Mouse (Mus musculus) neural tube, embryonic 14.5 days (tissue): ENCODE data around the gene Yipf1. TPM values are rescaled to one million over a fixed set of nuclear protein-coding genes. Genes with fewer than 3 reads are reported as not detected.

ENCODE experiments used
- ATAC-seq: fragments of 200-750 bp; cut with Nextera tagmentation; 2 replicates; pipeline ENCODE4 v1.8.0; 2017; ENCODE audit warnings: low read depth, mild to moderate bottlenecking, moderate TSS enrichment, moderate library complexity
- H3K27ac ChIP-seq: fragments of 300-500 bp; sonication (generic); 2 replicates; pipeline ENCODE4 v1.5.1; 2014; ENCODE audit warnings: low read depth, mild to moderate bottlenecking, control low read depth, low read length, moderate library complexity, mixed read lengths
- H3K27me3 ChIP-seq: fragments of 300-500 bp; sonication (generic); 2 replicates; pipeline ENCODE4 v1.6.1; 2014; ENCODE audit warnings: low read length; ENCODE audit not compliant: control insufficient read depth, insufficient read depth
- H3K36me3 ChIP-seq: fragments of 300-500 bp; sonication (generic); 2 replicates; pipeline ENCODE4 v1.6.1; 2014; ENCODE audit warnings: low read length, mixed read lengths; ENCODE audit not compliant: control insufficient read depth, insufficient read depth
- H3K4me1 ChIP-seq: fragments of 300-500 bp; sonication (generic); 2 replicates; pipeline ENCODE4 v1.6.1; 2014; ENCODE audit warnings: low read length; ENCODE audit not compliant: control insufficient read depth, insufficient read depth
- H3K4me2 ChIP-seq: fragments of 300-500 bp; sonication (generic); 2 replicates; pipeline ENCODE4 v1.6.1; 2014; ENCODE audit warnings: mild to moderate bottlenecking, low read depth, low read length, control low read depth
- H3K4me3 ChIP-seq: fragments of 300-500 bp; sonication (generic); 2 replicates; pipeline ENCODE4 v1.5.1; 2014; ENCODE audit warnings: low read depth, low read length, control low read depth, mixed read lengths
- H3K9ac ChIP-seq: fragments of 300-500 bp; sonication (generic); replicated peaks from 2 replicates; pipeline ENCODE4 v1.6.1; 2014; ENCODE audit warnings: low read depth, mild to moderate bottlenecking, control low read depth, low read length, mixed read lengths
- H3K9me3 ChIP-seq: fragments of 300-500 bp; sonication (generic); 2 replicates; pipeline ENCODE4 v1.6.1; 2016; ENCODE audit warnings: low read length; ENCODE audit not compliant: control insufficient read depth
- WGBS: fragments of 180-500 bp; shearing (Covaris S2); extraction: QIAGEN DNeasy Blood & Tissue Kit; methylation state at CpG from one replicate; pipeline ENCODE4 v1.1.7; 2014; 5-methylcytosine and 5-hydroxymethylcytosine counted together
- polyA plus RNA-seq: library from polyadenylated mRNA; unstranded; fragments of >200 nt; fragmentation: Nextera tagmentation; extraction: Ambion mirVana; gene quantifications from 2 replicates; pipeline ENCODE4 v1.2.1, GENCODE M21; 2014

Yipf1 gene
- polyA plus RNA-seq, 1 experiment from 2014 or later = 70.5 TPM

- Histone ChIP-seq H3K36me3 (no peaks in the 10 kb centered on the region), H3K9me3 (no peaks in the 10 kb centered on the region), H3K9ac (no peak overlapping the region), H3K4me1 (no peaks in the 10 kb centered on the region), H3K4me2 (no peak overlapping the region), H3K4me3 (no peak overlapping the region), H3K27me3 (no peaks in the 10 kb centered on the region), H3K27ac (no peak overlapping the region)
- WGBS = 85% methylated on average over 7 of the region's 7 CpGs
- no peak for ATAC-seq
These were observed 22.4 kb upstream of the Yipf1 start for GRCm38 (mm10) chr4:107291611-107292272.

- WGBS = 38% methylated on average over 4 of the region's 4 CpGs
These were observed 21.9 kb upstream of the Yipf1 start for GRCm38 (mm10) chr4:107292273-107292662.

GRCm38 (mm10) chr4:107298071-107298606, 16.0 kb upstream of the Yipf1 start:
- no peak overlapping the region for H3K9ac ChIP-seq
- H3K36me3 ChIP-seq = no peaks in the 10 kb centered on the region
- no peak for ATAC-seq
- no peak overlapping the region for H3K27ac ChIP-seq
- no peaks in the 10 kb centered on the region for H3K9me3 ChIP-seq
- 86% methylated on average over 8 of the region's 8 CpGs for WGBS
- no peak overlapping the region for H3K4me3 ChIP-seq
- H3K4me1 ChIP-seq = no peaks in the 10 kb centered on the region
- no peak overlapping the region for H3K4me2 ChIP-seq
- no peaks in the 10 kb centered on the region for H3K27me3 ChIP-seq

More at GRCm38 (mm10) chr4:107292273-107292662, 21.9 kb upstream of the Yipf1 start:
- no peak for ATAC-seq
- Histone ChIP-seq H3K4me1 (no peaks in the 10 kb centered on the region), H3K9ac (no peak overlapping the region), H3K27ac (no peak overlapping the region), H3K27me3 (no peaks in the 10 kb centered on the region), H3K9me3 (no peaks in the 10 kb centered on the region), H3K4me2 (no peak overlapping the region), H3K36me3 (no peaks in the 10 kb centered on the region), H3K4me3 (no peak overlapping the region)

GRCm38 (mm10) chr4:107299779-107300340, 14.3 kb upstream of the Yipf1 start:
- Histone ChIP-seq H3K4me1 (no peaks in the 10 kb centered on the region), H3K36me3 (no peaks in the 10 kb centered on the region), H3K4me3 (no peak overlapping the region), H3K9me3 (no peaks in the 10 kb centered on the region), H3K9ac (no peak overlapping the region), H3K27ac (no peak overlapping the region), H3K4me2 (no peak overlapping the region), H3K27me3 (no peaks in the 10 kb centered on the region)
- no peak for ATAC-seq
- WGBS = 84% methylated on average over 7 of the region's 7 CpGs

GRCm38 (mm10) chr4:107300371-107300770, 13.8 kb upstream of the Yipf1 start:
- H3K9me3 ChIP-seq = no peaks in the 10 kb centered on the region
- ATAC-seq = no peak

GRCm38 (mm10) chr4:107300902-107301555, 13.1 kb upstream of the Yipf1 start:
- no peaks in the 10 kb centered on the region for H3K27me3 ChIP-seq
- no peak overlapping the region for H3K4me3 ChIP-seq
- no peaks in the 10 kb centered on the region for H3K4me1 ChIP-seq
- H3K9ac ChIP-seq = no peak overlapping the region
- H3K9me3 ChIP-seq = no peaks in the 10 kb centered on the region
- H3K4me2 ChIP-seq = no peak overlapping the region
- 100% methylated on average over 1 of the region's 1 CpGs for WGBS
- no peaks in the 10 kb centered on the region for H3K36me3 ChIP-seq
- no peak for ATAC-seq
- H3K27ac ChIP-seq = no peak overlapping the region

More at GRCm38 (mm10) chr4:107300371-107300770, 13.8 kb upstream of the Yipf1 start:
- Histone ChIP-seq H3K9ac (no peak overlapping the region), H3K4me2 (no peak overlapping the region), H3K4me3 (no peak overlapping the region), H3K36me3 (no peaks in the 10 kb centered on the region), H3K4me1 (no peaks in the 10 kb centered on the region), H3K27ac (no peak overlapping the region), H3K27me3 (no peaks in the 10 kb centered on the region)
- 81% methylated on average over 4 of the region's 4 CpGs for WGBS

- Histone ChIP-seq H3K27ac (no peak overlapping the region), H3K4me3 (no peak overlapping the region), H3K4me2 (no peak overlapping the region), H3K27me3 (no peaks in the 10 kb centered on the region), H3K36me3 (no peaks in the 10 kb centered on the region), H3K4me1 (no peaks in the 10 kb centered on the region), H3K9me3 (no peaks in the 10 kb centered on the region), H3K9ac (no peak overlapping the region)
- WGBS = 91% methylated on average over 9 of the region's 9 CpGs
- ATAC-seq = no peak
These were observed 11.9 kb upstream of the Yipf1 start for GRCm38 (mm10) chr4:107302221-107302620.

GRCm38 (mm10) chr4:107302832-107303231, 11.3 kb upstream of the Yipf1 start:
- ATAC-seq = no peak
- 87% methylated on average over 4 of the region's 4 CpGs for WGBS

GRCm38 (mm10) chr4:107303531-107303930, 10.6 kb upstream of the Yipf1 start:
- Histone ChIP-seq H3K27ac (no peak overlapping the region), H3K27me3 (no peaks in the 10 kb centered on the region), H3K4me2 (no peak overlapping the region), H3K9ac (no peak overlapping the region), H3K4me1 (no peaks in the 10 kb centered on the region), H3K9me3 (no peaks in the 10 kb centered on the region), H3K36me3 (no peaks in the 10 kb centered on the region), H3K4me3 (no peak overlapping the region)
- 71% methylated on average over 3 of the region's 3 CpGs for WGBS
- ATAC-seq = no peak

More at GRCm38 (mm10) chr4:107302832-107303231, 11.3 kb upstream of the Yipf1 start:
- H3K36me3 ChIP-seq = no peaks in the 10 kb centered on the region
- no peak overlapping the region for H3K4me2 ChIP-seq
- H3K27me3 ChIP-seq = no peaks in the 10 kb centered on the region
- H3K4me3 ChIP-seq = no peak overlapping the region
- H3K4me1 ChIP-seq = no peaks in the 10 kb centered on the region
- no peak overlapping the region for H3K27ac ChIP-seq
- no peaks in the 10 kb centered on the region for H3K9me3 ChIP-seq
- no peak overlapping the region for H3K9ac ChIP-seq
